Mouse (Mus musculus): Measurements from ENCODE around the gene C2cd5. TPM values are rescaled to one million over a fixed set of nuclear protein-coding genes. Genes with fewer than 3 reads are reported as not detected.

C2cd5 gene
- polyA plus RNA-seq, 1 experiment from 2014 or later = 16.0 TPM

GRCm38 (mm10) chr6:143072412-143073014, 27.4 kb downstream of the C2cd5 start:
- no peak overlapping the region for H3K4me2 ChIP-seq
- no peak for ATAC-seq (replicated peaks; ENCODE audit: insufficient number of reproducible peaks, insufficient read depth, low FRiP score, low read depth)
- no peak overlapping the region for H3K9ac ChIP-seq
- no peak overlapping the region for H3K27ac ChIP-seq
- no peak overlapping the region for H3K4me3 ChIP-seq
- H3K27me3 ChIP-seq = no peaks in the 10 kb centered on the region
- 48% methylated on average over 8 of the region's 8 CpGs for WGBS
- peaks cover 17% of the 10 kb centered on the region; the same call in 1 of the 2 replicates for H3K36me3 ChIP-seq
- no peaks in the 10 kb centered on the region for H3K9me3 ChIP-seq (replicated peaks)
- H3K4me1 ChIP-seq (replicated peaks) = 0 out of 2 replicates have a peak, but pooled peaks cover 4% of the 10 kb centered on the region

- H3K27ac ChIP-seq = no peak overlapping the region
- H3K9ac ChIP-seq = no peak overlapping the region
- no peaks in the 10 kb centered on the region for H3K27me3 ChIP-seq
- ATAC-seq (replicated peaks; ENCODE audit: insufficient number of reproducible peaks, insufficient read depth, low FRiP score, low read depth) = no peak
- peaks cover 6% of the 10 kb centered on the region; the same call in 1 of the 2 replicates for H3K36me3 ChIP-seq
- H3K4me3 ChIP-seq = no peak overlapping the region
- WGBS = 73% methylated on average over 9 of the region's 9 CpGs
- no peak overlapping the region for H3K4me2 ChIP-seq
- 0 out of 2 replicates have a peak, but pooled peaks cover 2% of the 10 kb centered on the region for H3K4me1 ChIP-seq (replicated peaks)
- no peaks in the 10 kb centered on the region for H3K9me3 ChIP-seq (replicated peaks)
Observed at GRCm38 (mm10) chr6:143070736-143071135, 29.2 kb downstream of the C2cd5 start.

GRCm38 (mm10) chr6:143070019-143070418, 29.9 kb downstream of the C2cd5 start:
- no peaks in the 10 kb centered on the region for H3K9me3 ChIP-seq (replicated peaks)
- H3K27me3 ChIP-seq = no peaks in the 10 kb centered on the region
- ATAC-seq (replicated peaks; ENCODE audit: insufficient number of reproducible peaks, insufficient read depth, low FRiP score, low read depth) = no peak
- 0 out of 2 replicates have a peak, but pooled peaks cover 2% of the 10 kb centered on the region for H3K4me1 ChIP-seq (replicated peaks)
- 79% methylated on average over 5 of the region's 5 CpGs for WGBS
- no peak overlapping the region for H3K27ac ChIP-seq
- H3K9ac ChIP-seq = no peak overlapping the region
- H3K4me2 ChIP-seq = no peak overlapping the region
- no peak overlapping the region for H3K4me3 ChIP-seq
- peaks cover 6% of the 10 kb centered on the region; the same call in 1 of the 2 replicates for H3K36me3 ChIP-seq

- Histone ChIP-seq H3K4me3 (no peak overlapping the region), H3K36me3 (peaks cover 5% of the 10 kb centered on the region; the same call in 1 of the 2 replicates), H3K9me3 (replicated peaks) (no peaks in the 10 kb centered on the region), H3K9ac (no peak overlapping the region), H3K27ac (no peak overlapping the region), H3K27me3 (no peaks in the 10 kb centered on the region), H3K4me1 (replicated peaks) (0 out of 2 replicates have a peak, but pooled peaks cover 2% of the 10 kb centered on the region), H3K4me2 (no peak overlapping the region)
- 75% methylated on average over 8 of the region's 8 CpGs for WGBS
- no peak for ATAC-seq (replicated peaks; ENCODE audit: insufficient number of reproducible peaks, insufficient read depth, low FRiP score, low read depth)
Observed at GRCm38 (mm10) chr6:143069606-143070005, 30.3 kb downstream of the C2cd5 start.

GRCm38 (mm10) chr6:143068181-143068915, 31.6 kb downstream of the C2cd5 start:
- H3K4me3 ChIP-seq = no peak overlapping the region
- no peaks in the 10 kb centered on the region for H3K27me3 ChIP-seq
- H3K4me2 ChIP-seq = no peak overlapping the region
- no peaks in the 10 kb centered on the region for H3K9me3 ChIP-seq (replicated peaks)
- no peak overlapping the region for H3K9ac ChIP-seq
- peaks cover 10% of the 10 kb centered on the region for H3K4me1 ChIP-seq (replicated peaks)
- H3K36me3 ChIP-seq = no peaks in the 10 kb centered on the region
- ATAC-seq (replicated peaks; ENCODE audit: insufficient number of reproducible peaks, insufficient read depth, low FRiP score, low read depth) = no peak
- H3K27ac ChIP-seq = no peak overlapping the region
- WGBS = 52% methylated on average over 9 of the region's 9 CpGs

- no peak overlapping the region for H3K4me3 ChIP-seq
- no peak overlapping the region for H3K4me2 ChIP-seq
- H3K4me1 ChIP-seq (replicated peaks) = peaks cover 10% of the 10 kb centered on the region
- H3K27ac ChIP-seq = no peak overlapping the region
- H3K27me3 ChIP-seq = no peaks in the 10 kb centered on the region
- no peak overlapping the region for H3K9ac ChIP-seq
- H3K36me3 ChIP-seq = no peaks in the 10 kb centered on the region
- no peaks in the 10 kb centered on the region for H3K9me3 ChIP-seq (replicated peaks)
- no peak for ATAC-seq (replicated peaks; ENCODE audit: insufficient number of reproducible peaks, insufficient read depth, low FRiP score, low read depth)
- WGBS = 65% methylated on average over 3 of the region's 3 CpGs
Observed at GRCm38 (mm10) chr6:143067654-143068053, 32.3 kb downstream of the C2cd5 start.

GRCm38 (mm10) chr6:143066859-143067258, 33.1 kb downstream of the C2cd5 start:
- H3K9ac ChIP-seq = no peak overlapping the region
- no peaks in the 10 kb centered on the region for H3K9me3 ChIP-seq (replicated peaks)
- H3K4me3 ChIP-seq = no peak overlapping the region
- no peak overlapping the region for H3K4me2 ChIP-seq
- 82% methylated on average over 9 of the region's 9 CpGs for WGBS
- H3K27me3 ChIP-seq = no peaks in the 10 kb centered on the region
- H3K4me1 ChIP-seq (replicated peaks) = peaks cover 8% of the 10 kb centered on the region
- ATAC-seq (replicated peaks; ENCODE audit: insufficient number of reproducible peaks, insufficient read depth, low FRiP score, low read depth) = no peak
- H3K36me3 ChIP-seq = 0 out of 2 replicates have a peak, but pooled peaks cover 2% of the 10 kb centered on the region
- H3K27ac ChIP-seq = no peak overlapping the region

GRCm38 (mm10) chr6:143064047-143064446, 35.9 kb downstream of the C2cd5 start:
- Histone ChIP-seq H3K4me3 (no peak overlapping the region), H3K9me3 (replicated peaks) (no peaks in the 10 kb centered on the region), H3K27me3 (no peaks in the 10 kb centered on the region), H3K9ac (no peak overlapping the region), H3K4me2 (no peak overlapping the region), H3K36me3 (0 out of 2 replicates have a peak, but pooled peaks cover 5% of the 10 kb centered on the region), H3K4me1 (replicated peaks) (peaks cover 8% of the 10 kb centered on the region), H3K27ac (no peak overlapping the region)
- 52% methylated on average over 2 of the region's 2 CpGs for WGBS
- ATAC-seq (replicated peaks; ENCODE audit: insufficient number of reproducible peaks, insufficient read depth, low FRiP score, low read depth) = no peak

- no peaks in the 10 kb centered on the region for H3K9me3 ChIP-seq (replicated peaks)
- 89% methylated on average over 5 of the region's 5 CpGs for WGBS
- no peak overlapping the region for H3K27ac ChIP-seq
- H3K27me3 ChIP-seq = no peaks in the 10 kb centered on the region
- H3K4me1 ChIP-seq (replicated peaks) = no peaks in the 10 kb centered on the region
- H3K4me2 ChIP-seq = no peak overlapping the region
- 0 out of 2 replicates have a peak, but pooled peaks cover 5% of the 10 kb centered on the region for H3K36me3 ChIP-seq
- no peak for ATAC-seq (replicated peaks; ENCODE audit: insufficient number of reproducible peaks, insufficient read depth, low FRiP score, low read depth)
- H3K4me3 ChIP-seq = no peak overlapping the region
- no peak overlapping the region for H3K9ac ChIP-seq
Observed at GRCm38 (mm10) chr6:143057601-143058000, 42.3 kb downstream of the C2cd5 start.

GRCm38 (mm10) chr6:143051566-143051965, 48.4 kb downstream of the C2cd5 start:
- no peaks in the 10 kb centered on the region for H3K27me3 ChIP-seq
- H3K4me2 ChIP-seq = no peak overlapping the region
- ATAC-seq (replicated peaks; ENCODE audit: insufficient number of reproducible peaks, insufficient read depth, low FRiP score, low read depth) = no peak
- no peak overlapping the region for H3K4me3 ChIP-seq
- H3K9ac ChIP-seq = no peak overlapping the region
- no peak overlapping the region for H3K27ac ChIP-seq
- WGBS = 87% methylated on average over 5 of the region's 5 CpGs
- no peaks in the 10 kb centered on the region for H3K9me3 ChIP-seq (replicated peaks)
- H3K36me3 ChIP-seq = no peaks in the 10 kb centered on the region; the same call in 1 of the 2 replicates
- peaks cover 4% of the 10 kb centered on the region for H3K4me1 ChIP-seq (replicated peaks)

GRCm38 (mm10) chr6:143049791-143050555, 50.0 kb downstream of the C2cd5 start:
- Histone ChIP-seq H3K36me3 (no peaks in the 10 kb centered on the region; the same call in 1 of the 2 replicates), H3K9ac (no peak overlapping the region), H3K27ac (peak overlapping the region; percentile 57), H3K27me3 (no peaks in the 10 kb centered on the region), H3K4me2 (no peak overlapping the region), H3K4me3 (no peak overlapping the region), H3K4me1 (replicated peaks) (peaks cover 4% of the 10 kb centered on the region), H3K9me3 (replicated peaks) (no peaks in the 10 kb centered on the region)
- 63% methylated on average over 11 of the region's 11 CpGs for WGBS
- no peak for ATAC-seq (replicated peaks; ENCODE audit: insufficient number of reproducible peaks, insufficient read depth, low FRiP score, low read depth)

All from heart, embryonic 15.5 days (tissue).